Mouse (Mus musculus): Measurements from ENCODE around the gene Ubr3. TPM values are rescaled to one million over a fixed set of nuclear protein-coding genes. Genes with fewer than 3 reads are reported as not detected.
"Not testable (repeated sequence)": the region's sequence is repeated elsewhere in the genome, so short reads cannot be mapped to it uniquely, and the experiment has no call there.

The Ubr3 gene
- total and polyA plus RNA-seq, 2 experiments from 2014 or later = 15.3 to 35.1 TPM

DNA sequence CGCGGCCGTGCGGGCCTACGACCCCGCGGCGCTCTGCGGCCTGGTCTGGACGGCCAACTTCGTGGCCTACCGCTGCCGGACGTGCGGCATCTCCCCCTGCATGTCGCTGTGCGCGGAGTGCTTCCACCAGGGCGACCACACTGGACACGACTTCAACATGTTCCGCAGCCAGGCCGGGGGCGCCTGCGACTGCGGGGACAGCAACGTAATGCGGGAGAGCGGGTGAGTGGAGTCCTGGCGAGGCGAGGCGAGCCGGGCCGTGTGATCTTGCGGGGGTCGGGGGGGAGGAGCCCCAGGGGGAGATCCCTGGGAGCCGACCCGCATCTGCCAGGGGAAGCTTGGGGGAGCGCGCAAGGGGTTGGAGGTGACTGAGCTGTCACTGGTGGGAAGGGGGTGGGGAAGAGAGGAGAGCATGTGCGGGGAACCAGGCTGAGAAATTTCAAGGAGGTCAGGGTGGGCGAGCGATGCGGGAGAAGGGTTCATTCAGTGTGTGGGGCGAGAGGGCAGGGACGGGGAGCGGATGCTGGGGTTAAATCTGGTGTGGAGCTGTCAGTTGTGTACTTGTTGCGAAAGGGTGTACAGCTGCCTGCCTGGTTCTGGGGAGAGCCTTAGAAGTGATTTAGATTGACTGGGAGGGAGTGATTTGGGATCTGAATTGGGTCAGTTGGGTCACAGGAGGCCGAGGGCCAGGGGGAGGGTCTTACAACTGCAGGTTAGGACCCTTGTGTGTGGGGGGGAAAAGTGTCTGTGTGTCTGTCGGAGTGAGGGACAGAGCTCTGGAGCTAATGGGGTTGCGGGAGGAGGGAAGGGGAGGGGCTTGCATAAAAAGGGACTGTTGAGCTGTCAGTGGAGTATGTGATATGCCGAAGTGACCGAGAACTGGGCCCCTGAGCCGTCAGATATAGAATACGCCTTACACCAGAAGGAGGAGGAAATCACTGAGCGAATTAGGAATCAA, 851 bp downstream of the Ubr3 start:
- H3K4me3 ChIP-seq (ENCODE audit: low read length) = peak overlapping the region; percentile 99
- no peaks in the 10 kb centered on the region for H3K27me3 ChIP-seq (ENCODE audit: insufficient read depth, low read length)
- ATAC-seq (peak; percentile 55), DNase-seq (ENCODE audit: low spot score) (peak; percentile 59)
- TF ChIP-seq CTCF (IDR thresholded peaks at IDR 0.05; ENCODE audit: low read depth) = peak; percentile 18; the same call in 1 of the 2 replicates
- H3K4me2 ChIP-seq (ENCODE audit: low read depth, low read length) = peak overlapping the region; percentile 85
- H3K9ac ChIP-seq (replicated peaks; ENCODE audit: low read length) = peak overlapping the region; percentile 100
- WGBS = under 1% methylated on average over 54 of the region's 55 CpGs
- no peaks in the 10 kb centered on the region for H3K36me3 ChIP-seq (ENCODE audit: insufficient read depth, low read length)
- H3K4me1 ChIP-seq (ENCODE audit: insufficient read depth, low read length) = 0 out of 2 replicates have a peak, but pooled peaks cover 3% of the 10 kb centered on the region
- no peaks in the 10 kb centered on the region for H3K9me3 ChIP-seq (ENCODE audit: low read length)
- peak overlapping the region; percentile 99 for H3K27ac ChIP-seq

DNA sequence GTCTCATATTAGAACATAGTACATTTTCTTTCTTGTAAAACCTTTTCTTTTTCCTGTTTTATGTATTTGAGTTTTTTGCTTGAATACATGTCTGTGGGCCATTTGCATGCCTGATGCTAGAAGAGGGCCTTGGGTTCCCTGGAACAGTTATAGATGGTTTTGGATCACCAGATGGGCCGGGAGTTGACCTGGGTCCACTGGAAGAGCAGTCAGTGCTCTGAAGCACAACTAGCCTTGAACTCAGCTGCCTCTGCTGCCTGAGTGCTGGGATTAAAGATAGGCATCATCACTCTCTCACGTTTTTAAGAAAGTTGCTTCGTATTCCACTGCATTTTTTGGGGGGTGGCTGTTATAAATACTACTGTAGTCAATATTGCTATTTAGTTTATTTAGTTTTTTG, 6.5 kb downstream of the Ubr3 start:
- no peaks in the 10 kb centered on the region for H3K27me3 ChIP-seq (ENCODE audit: insufficient read depth, low read length)
- H3K4me2 ChIP-seq (ENCODE audit: low read depth, low read length) = no peak overlapping the region
- H3K4me3 ChIP-seq (ENCODE audit: low read length) = no peak overlapping the region
- TF ChIP-seq CTCF (IDR thresholded peaks at IDR 0.05; ENCODE audit: low read depth) = no peak
- no peaks in the 10 kb centered on the region for H3K36me3 ChIP-seq (ENCODE audit: insufficient read depth, low read length)
- H3K27ac ChIP-seq = no peak overlapping the region
- WGBS = 91% methylated on average over 3 of the region's 3 CpGs
- DNase-seq (ENCODE audit: low spot score) (no peak), ATAC-seq (no peak)
- no peaks in the 10 kb centered on the region for H3K9me3 ChIP-seq (ENCODE audit: low read length)
- no peak overlapping the region for H3K9ac ChIP-seq (replicated peaks; ENCODE audit: low read length)
- H3K4me1 ChIP-seq (ENCODE audit: insufficient read depth, low read length) = 0 out of 2 replicates have a peak, but pooled peaks cover 3% of the 10 kb centered on the region

DNA sequence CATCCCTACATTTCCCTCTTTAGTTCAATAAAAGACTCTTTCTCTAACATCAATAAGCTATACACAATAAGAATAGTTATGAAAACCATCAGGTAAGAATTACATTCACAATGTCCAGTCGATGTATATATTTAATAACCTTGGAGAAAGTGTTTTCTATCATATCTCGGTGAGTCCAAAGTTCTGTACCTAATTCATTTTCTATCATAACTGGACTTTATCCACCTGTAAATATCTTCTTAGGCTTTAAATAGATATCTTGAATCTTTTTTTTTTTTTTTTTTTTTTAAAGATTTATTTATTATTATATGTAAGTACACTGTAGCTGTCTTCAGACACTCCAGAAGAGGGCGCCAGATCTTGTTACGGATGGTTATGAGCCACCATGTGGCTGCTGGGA, 10.3 kb downstream of the Ubr3 start:
- ATAC-seq; H3K27ac ChIP-seq; H3K36me3 ChIP-seq (ENCODE audit: insufficient read depth, low read length); H3K9me3 ChIP-seq (ENCODE audit: low read length); H3K4me2 ChIP-seq (ENCODE audit: low read depth, low read length); H3K4me3 ChIP-seq (ENCODE audit: low read length); H3K27me3 ChIP-seq (ENCODE audit: insufficient read depth, low read length); H3K4me1 ChIP-seq (ENCODE audit: insufficient read depth, low read length); DNase-seq (ENCODE audit: low spot score); H3K9ac ChIP-seq (replicated peaks; ENCODE audit: low read length): not testable (repeated sequence)
- 96% methylated on average over 4 of the region's 4 CpGs for WGBS

DNA sequence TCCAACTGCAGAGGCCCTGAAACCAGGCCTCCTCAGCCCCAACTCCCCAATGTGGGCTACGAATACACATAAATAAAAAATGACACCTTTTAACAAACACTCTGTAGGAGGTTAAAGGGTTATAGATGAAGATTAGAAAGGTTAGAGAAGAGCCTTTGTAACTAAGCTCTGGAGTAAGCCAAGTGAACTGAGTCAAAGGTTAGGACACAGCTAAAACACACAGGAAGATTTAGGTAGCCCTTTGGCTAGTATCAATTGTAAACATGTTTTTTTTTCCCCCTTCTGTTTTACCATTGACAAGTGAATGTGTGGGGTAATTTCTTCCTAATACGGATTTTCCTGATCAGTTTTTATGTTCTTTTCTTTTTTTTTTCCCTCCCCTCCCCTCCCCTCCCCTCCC, 15.8 kb downstream of the Ubr3 start:
- no peak for DNase-seq (ENCODE audit: low spot score)
- Histone ChIP-seq H3K9ac (replicated peaks; ENCODE audit: low read length) (no peak overlapping the region), H3K36me3 (ENCODE audit: insufficient read depth, low read length) (peaks cover 8% of the 10 kb centered on the region), H3K4me2 (ENCODE audit: low read depth, low read length) (no peak overlapping the region), H3K4me3 (ENCODE audit: low read length) (no peak overlapping the region), H3K27me3 (ENCODE audit: insufficient read depth, low read length) (no peaks in the 10 kb centered on the region), H3K4me1 (ENCODE audit: insufficient read depth, low read length) (no peaks in the 10 kb centered on the region), H3K9me3 (ENCODE audit: low read length) (no peaks in the 10 kb centered on the region), H3K27ac (no peak overlapping the region)
- no peak for ATAC-seq
- TF ChIP-seq CTCF (IDR thresholded peaks at IDR 0.05; ENCODE audit: low read depth) = no peak
- WGBS = 35% methylated on average over 2 of the region's 2 CpGs

DNA sequence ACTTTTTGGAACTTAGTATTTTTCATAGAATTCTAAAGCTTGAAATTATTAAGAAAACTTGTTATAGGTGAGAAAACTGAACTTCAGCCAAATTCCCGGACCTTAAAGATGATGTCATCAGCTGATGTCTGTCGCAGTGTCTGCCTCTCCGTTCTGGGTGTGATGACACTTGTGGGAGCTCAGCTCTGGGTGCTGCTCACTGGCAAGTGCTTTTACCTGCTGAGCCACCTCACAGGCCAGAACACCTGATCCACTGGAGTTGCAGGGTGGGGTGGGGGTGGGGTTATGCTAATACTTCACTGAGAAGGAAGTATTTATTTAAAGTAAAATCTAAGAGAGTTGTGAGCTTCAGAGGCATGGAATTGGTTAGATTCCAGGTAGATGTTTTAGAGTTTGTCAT, 20.3 kb downstream of the Ubr3 start:
- WGBS = 98% methylated on average over 3 of the region's 3 CpGs
- H3K27me3 ChIP-seq (ENCODE audit: insufficient read depth, low read length) = no peaks in the 10 kb centered on the region
- H3K27ac ChIP-seq = no peak overlapping the region
- DNase-seq (ENCODE audit: low spot score) = no peak
- no peak for TF ChIP-seq CTCF (IDR thresholded peaks at IDR 0.05; ENCODE audit: low read depth)
- H3K4me2 ChIP-seq (ENCODE audit: low read depth, low read length) = no peak overlapping the region
- H3K4me3 ChIP-seq (ENCODE audit: low read length) = no peak overlapping the region
- no peaks in the 10 kb centered on the region for H3K4me1 ChIP-seq (ENCODE audit: insufficient read depth, low read length)
- no peaks in the 10 kb centered on the region for H3K9me3 ChIP-seq (ENCODE audit: low read length)
- H3K36me3 ChIP-seq (ENCODE audit: insufficient read depth, low read length) = peaks cover 12% of the 10 kb centered on the region
- no peak overlapping the region for H3K9ac ChIP-seq (replicated peaks; ENCODE audit: low read length)
- no peak for ATAC-seq

DNA sequence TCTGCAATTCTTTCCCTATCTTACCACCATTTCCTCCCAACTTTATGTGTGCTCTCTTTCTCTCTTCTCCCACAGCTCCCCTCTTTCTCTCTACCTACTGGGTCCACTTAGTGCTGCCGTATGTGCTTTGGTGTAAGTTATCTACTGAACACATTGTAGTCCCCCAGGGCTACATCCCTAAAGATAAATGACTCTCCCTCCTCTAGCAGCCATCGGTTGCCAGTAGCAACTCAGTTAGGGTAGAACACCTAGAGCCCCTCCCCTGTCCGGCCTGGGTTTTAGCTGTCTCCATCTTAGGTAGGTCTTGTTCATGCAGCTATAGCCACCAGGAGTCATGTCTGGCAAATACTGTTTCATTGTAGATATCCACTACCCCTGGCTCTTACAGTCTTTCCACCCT, 27.9 kb downstream of the Ubr3 start:
- 74% methylated on average over 3 of the region's 3 CpGs for WGBS
- Histone ChIP-seq H3K9ac (replicated peaks; ENCODE audit: low read length) (no peak overlapping the region), H3K4me3 (ENCODE audit: low read length) (no peak overlapping the region), H3K36me3 (ENCODE audit: insufficient read depth, low read length) (peaks cover 8% of the 10 kb centered on the region; the same call in 1 of the 2 replicates), H3K27me3 (ENCODE audit: insufficient read depth, low read length) (no peaks in the 10 kb centered on the region), H3K4me1 (ENCODE audit: insufficient read depth, low read length) (no peaks in the 10 kb centered on the region), H3K9me3 (ENCODE audit: low read length) (no peaks in the 10 kb centered on the region), H3K4me2 (ENCODE audit: low read depth, low read length) (no peak overlapping the region), H3K27ac (no peak overlapping the region)
- no peak for TF ChIP-seq CTCF (IDR thresholded peaks at IDR 0.05; ENCODE audit: low read depth)
- DNase-seq (ENCODE audit: low spot score) (no peak), ATAC-seq (no peak)

DNA sequence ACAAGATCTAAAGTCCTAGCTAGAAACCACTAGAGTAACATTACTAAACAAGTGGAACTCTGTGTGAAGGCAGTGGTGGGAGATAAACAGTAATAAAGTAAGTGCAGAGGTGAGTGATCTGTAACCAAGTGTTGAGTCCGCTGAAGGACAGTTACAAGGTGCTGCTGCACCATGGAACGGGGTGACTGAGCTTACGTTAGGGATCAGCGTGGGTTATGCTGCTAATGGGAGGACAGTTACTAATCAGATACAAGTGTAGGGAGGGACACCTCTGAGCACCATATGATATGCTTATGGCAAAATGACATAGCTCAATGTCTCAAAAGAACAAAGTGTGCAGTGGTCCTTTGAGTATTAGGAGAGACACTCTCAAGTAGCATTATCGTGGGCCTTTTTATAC, 39.3 kb downstream of the Ubr3 start:
- TF ChIP-seq CTCF (IDR thresholded peaks at IDR 0.05; ENCODE audit: low read depth) = no peak

More for the DNA sequence above, 39.3 kb downstream of the Ubr3 start:
- H3K4me3 ChIP-seq (ENCODE audit: low read length) = no peak overlapping the region
- no peak for ATAC-seq
- no peaks in the 10 kb centered on the region for H3K27me3 ChIP-seq (ENCODE audit: insufficient read depth, low read length)
- peaks cover 11% of the 10 kb centered on the region for H3K36me3 ChIP-seq (ENCODE audit: insufficient read depth, low read length)
- no peaks in the 10 kb centered on the region for H3K9me3 ChIP-seq (ENCODE audit: low read length)
- no peaks in the 10 kb centered on the region for H3K4me1 ChIP-seq (ENCODE audit: insufficient read depth, low read length)
- 95% methylated on average over 5 of the region's 5 CpGs for whole genome bisulfite sequencing
- no peak overlapping the region for H3K4me2 ChIP-seq (ENCODE audit: low read depth, low read length)
- H3K27ac ChIP-seq = no peak overlapping the region
- H3K9ac ChIP-seq (replicated peaks; ENCODE audit: low read length) = no peak overlapping the region
- no peak for DNase-seq (ENCODE audit: low spot score)

Measured in hindbrain, postnatal 0 days (tissue).